Mouse (Mus musculus): ENCODE data around the gene Npas2. TPM values are rescaled to one million over a fixed set of nuclear protein-coding genes. Genes with fewer than 3 reads are reported as not detected.
A peak's percentile ranks its signal among the peaks of the same experiment; 100 is the strongest.

The Npas2 gene
- polyA plus RNA-seq, 1 experiment from 2014 or later: 0.54 TPM

DNA sequence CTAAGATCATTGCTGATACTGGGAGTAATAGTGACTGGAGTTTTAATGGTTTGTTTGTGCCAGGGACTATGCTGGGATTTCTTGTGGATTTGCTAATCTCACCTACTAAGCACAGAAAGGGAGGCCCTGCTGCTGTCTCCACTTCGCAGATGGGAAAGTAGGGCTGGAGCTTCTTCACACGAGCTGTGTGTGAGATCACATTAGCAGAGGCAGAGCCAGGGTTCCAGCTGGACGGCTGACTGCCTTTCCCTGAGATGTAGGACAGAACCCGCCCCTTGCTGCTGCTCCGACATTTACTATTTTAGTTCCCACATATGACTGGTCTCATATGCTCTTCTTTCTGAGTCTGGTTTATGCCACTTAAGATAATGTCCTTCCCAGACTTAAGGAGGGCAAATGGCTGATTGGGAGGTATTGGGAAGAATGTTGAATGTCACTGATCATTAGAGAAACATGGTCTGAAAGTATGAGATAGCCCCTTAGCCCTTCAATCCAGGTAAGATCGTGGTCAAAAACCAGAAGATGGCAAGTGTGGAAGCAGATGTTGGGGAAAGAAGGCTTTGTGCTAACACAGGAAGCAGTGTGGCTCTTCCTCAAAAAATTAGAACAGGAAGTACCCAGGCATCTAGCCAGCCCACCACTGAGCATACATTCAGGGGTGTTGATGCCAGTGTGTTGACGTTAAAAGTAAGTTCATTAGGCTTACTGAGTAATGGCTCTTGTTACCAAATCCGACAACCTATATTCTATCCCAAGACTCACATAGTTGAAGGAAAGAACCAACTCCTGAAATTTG is 66.8 kb downstream of the Npas2 start:
- Histone ChIP-seq H3K4me2 (no peak overlapping the region), H3K27ac (replicated peaks) (no peak overlapping the region), H3K27me3 (no peaks in the 10 kb centered on the region), H3K36me3 (no peaks in the 10 kb centered on the region), H3K4me1 (replicated peaks) (no peaks in the 10 kb centered on the region), H3K4me3 (no peak overlapping the region), H3K9me3 (no peaks in the 10 kb centered on the region), H3K9ac (no peak overlapping the region)
- WGBS: 89% methylated on average over 8 of the region's 8 CpGs
- no peak for ATAC-seq (ENCODE audit: low read depth)

DNA sequence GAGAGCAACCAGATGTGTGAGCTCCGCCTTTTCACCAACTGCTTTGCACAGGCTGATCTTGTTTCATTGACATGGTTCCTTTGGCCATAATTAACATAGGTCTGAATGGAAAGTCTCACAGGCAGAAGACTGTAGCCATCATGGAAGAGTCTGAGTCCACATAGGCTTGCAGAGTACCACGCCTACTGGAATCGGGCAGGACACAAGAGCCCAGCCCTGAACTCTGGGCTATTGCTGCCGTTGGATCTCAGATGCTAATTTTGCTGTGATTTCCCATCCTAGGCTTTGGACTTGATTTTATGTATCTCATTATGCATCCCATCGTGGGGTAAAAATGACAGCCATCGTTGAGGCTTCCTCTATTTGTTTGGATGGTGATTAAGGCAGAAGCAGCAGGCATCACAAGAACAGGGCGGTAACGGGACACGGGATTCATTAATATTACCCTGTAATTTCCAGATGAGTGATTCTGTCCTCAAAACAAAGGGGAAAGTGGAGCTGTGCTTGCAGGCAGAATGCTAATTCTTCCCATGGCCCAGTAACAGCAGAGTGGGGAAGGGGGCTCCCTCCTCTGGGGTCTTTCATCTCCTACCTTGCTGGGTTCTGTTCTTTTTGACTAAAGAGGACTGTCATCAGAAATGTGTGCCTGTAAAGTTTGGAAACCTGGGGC is 73.4 kb downstream of the Npas2 start:
- no peak for ATAC-seq (ENCODE audit: low read depth)
- H3K27ac ChIP-seq (replicated peaks): peak overlapping the region; percentile 24; the same call in 1 of the 2 replicates

DNA sequence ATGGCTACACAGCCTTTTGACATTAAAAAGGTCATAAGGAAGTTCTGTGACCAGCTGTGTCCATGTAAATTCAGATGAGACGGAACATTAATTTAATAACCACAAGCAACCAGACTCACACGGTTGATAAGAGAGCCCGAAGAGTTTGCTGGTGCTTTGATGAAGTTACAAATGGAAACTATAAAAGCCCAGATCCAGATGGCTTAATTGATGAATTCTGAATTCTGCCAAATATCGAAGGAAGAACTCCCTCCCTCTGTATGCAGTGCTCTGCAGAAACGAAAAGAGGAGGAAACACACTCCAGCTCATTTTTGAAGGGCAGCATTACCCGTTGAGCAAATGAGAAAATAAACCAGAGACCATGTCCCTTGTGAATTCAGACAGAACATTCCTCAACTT is 79.4 kb downstream of the Npas2 start:
- Histone ChIP-seq H3K27me3 (no peaks in the 10 kb centered on the region), H3K4me3 (no peak overlapping the region), H3K36me3 (no peaks in the 10 kb centered on the region), H3K4me2 (no peak overlapping the region), H3K27ac (replicated peaks) (no peak overlapping the region), H3K9me3 (0 out of 2 replicates have a peak, but pooled peaks cover 7% of the 10 kb centered on the region), H3K9ac (no peak overlapping the region), H3K4me1 (replicated peaks) (0 out of 2 replicates have a peak, but pooled peaks cover 4% of the 10 kb centered on the region)
- ATAC-seq (ENCODE audit: low read depth): no peak
- 62% methylated on average over 6 of the region's 6 CpGs for WGBS

More for the DNA sequence above, 73.4 kb downstream of the Npas2 start:
- no peak overlapping the region for H3K4me2 ChIP-seq
- 50% methylated on average over 9 of the region's 9 CpGs for WGBS
- H3K4me1 ChIP-seq (replicated peaks): peaks cover 9% of the 10 kb centered on the region
- H3K9me3 ChIP-seq: no peaks in the 10 kb centered on the region
- no peak overlapping the region for H3K9ac ChIP-seq
- no peaks in the 10 kb centered on the region for H3K27me3 ChIP-seq
- H3K36me3 ChIP-seq: no peaks in the 10 kb centered on the region
- no peak overlapping the region for H3K4me3 ChIP-seq

DNA sequence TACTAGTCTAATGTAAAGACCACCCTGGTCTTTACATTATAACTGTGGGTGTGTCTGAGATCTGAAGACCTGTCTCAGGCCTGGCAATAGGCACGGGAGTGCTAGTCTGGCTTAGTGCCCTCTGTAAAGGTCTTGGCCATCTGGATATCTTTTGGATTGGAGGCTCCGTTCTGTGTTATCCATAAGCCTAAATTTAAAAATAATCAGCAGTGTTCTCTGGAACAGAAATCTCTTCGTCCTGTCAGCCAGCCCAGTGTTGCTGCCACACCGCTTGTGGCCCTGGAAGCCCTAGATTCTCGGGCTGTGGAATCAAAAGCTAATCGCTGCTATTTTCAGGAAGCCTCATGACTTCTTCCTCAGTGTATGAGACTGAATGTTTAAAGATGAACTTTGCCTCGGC is 86.9 kb downstream of the Npas2 start:
- Histone ChIP-seq H3K9ac (no peak overlapping the region), H3K27ac (replicated peaks) (no peak overlapping the region), H3K4me1 (replicated peaks) (peaks cover 6% of the 10 kb centered on the region; the same call in 1 of the 2 replicates), H3K4me2 (no peak overlapping the region), H3K9me3 (0 out of 2 replicates have a peak, but pooled peaks cover 7% of the 10 kb centered on the region), H3K27me3 (no peaks in the 10 kb centered on the region), H3K36me3 (no peaks in the 10 kb centered on the region), H3K4me3 (no peak overlapping the region)
- ATAC-seq (ENCODE audit: low read depth): no peak
- 92% methylated on average over 7 of the region's 7 CpGs for WGBS

DNA sequence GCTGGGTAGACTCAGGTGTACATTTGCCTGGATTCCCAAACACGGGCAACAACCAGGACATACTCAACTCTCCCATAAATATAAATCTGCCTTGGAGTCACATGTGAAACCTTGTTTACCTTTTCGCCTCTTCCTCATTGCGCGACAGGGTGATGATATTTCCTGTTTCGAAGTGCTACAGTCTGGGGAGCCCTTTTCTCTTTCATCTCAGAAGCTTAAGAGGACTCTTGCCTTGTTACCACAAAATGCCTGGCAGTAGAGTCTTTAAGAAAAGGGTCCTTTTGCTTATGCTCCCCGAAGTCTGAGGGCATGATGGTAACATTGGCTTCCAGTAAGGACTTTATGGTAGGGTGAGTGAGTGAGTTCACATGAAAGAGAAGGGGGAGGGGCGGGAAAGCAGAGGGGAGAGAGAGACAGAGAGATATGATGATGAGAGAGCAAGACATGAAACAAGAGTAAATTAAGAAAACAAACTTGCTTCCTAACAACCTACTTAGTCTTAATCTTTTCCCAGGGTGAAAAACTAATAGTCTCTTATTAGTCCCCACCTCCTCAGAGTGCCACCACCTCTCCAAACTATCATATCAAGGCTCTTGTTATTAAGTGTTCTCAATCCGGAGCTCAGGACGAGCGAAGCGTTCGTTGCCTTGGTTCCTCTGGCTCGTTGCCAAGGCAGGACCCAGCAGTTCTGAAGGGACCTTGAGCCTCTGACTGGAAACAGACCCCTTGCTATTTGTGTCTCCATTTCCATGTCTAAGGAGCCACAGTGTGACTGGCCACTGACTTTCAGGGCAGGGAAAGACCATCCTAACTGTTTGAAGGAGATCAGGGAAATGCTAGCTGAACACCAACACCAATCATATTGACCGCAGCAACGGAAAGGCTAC is 87.7 kb downstream of the Npas2 start:
- H3K9ac ChIP-seq: no peak overlapping the region
- no peak for ATAC-seq (ENCODE audit: low read depth)
- H3K27ac ChIP-seq (replicated peaks): no peak overlapping the region
- peaks cover 6% of the 10 kb centered on the region; the same call in 1 of the 2 replicates for H3K4me1 ChIP-seq (replicated peaks)
- H3K9me3 ChIP-seq: 0 out of 2 replicates have a peak, but pooled peaks cover 7% of the 10 kb centered on the region
- no peak overlapping the region for H3K4me2 ChIP-seq
- no peaks in the 10 kb centered on the region for H3K27me3 ChIP-seq
- H3K36me3 ChIP-seq: no peaks in the 10 kb centered on the region
- H3K4me3 ChIP-seq: no peak overlapping the region
- WGBS: 71% methylated on average over 15 of the region's 15 CpGs

DNA sequence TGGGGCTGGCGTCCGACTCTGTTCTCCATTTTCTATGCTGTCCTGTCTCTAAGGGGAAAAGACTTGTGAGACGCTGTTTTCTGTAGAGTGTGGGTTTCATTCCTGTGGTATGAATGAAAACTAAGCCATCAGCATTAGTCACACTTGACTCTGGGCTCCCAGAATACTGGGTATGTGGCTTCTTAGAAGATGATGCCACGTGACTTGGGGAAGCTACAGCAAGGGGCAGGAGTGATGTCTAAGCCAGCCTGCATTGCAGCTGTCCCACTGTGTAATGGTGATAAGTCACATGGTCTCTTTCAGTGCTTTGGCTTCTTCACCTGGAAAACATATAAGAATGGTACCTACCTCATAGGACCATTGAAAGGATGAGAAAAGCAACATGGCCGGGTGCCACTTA is 88.4 kb downstream of the Npas2 start:
- Histone ChIP-seq H3K4me3 (no peak overlapping the region), H3K36me3 (no peaks in the 10 kb centered on the region), H3K27me3 (no peaks in the 10 kb centered on the region), H3K27ac (replicated peaks) (no peak overlapping the region), H3K9me3 (0 out of 2 replicates have a peak, but pooled peaks cover 7% of the 10 kb centered on the region), H3K4me1 (replicated peaks) (peaks cover 6% of the 10 kb centered on the region; the same call in 1 of the 2 replicates), H3K4me2 (no peak overlapping the region), H3K9ac (no peak overlapping the region)
- ATAC-seq (ENCODE audit: low read depth): no peak
- 81% methylated on average over 5 of the region's 5 CpGs for WGBS

DNA sequence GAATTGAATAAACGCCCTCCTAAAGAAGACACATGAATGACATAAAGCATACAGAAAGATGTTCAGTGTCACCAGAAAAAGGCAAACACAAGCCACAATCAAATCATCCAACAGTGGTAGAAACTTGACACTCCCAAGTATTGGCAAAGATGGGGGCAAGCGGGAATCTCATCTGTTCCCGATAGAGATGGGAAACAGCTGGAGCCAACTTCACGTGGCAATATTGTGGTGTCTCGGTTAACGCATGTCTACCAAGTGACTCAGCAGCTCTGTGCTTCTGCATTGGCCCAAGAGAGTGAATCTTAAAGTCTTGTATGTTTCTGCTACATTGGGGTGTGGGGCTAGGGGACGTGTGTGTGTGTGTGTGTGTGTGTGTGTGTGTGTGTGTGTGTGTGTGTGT is 89.8 kb downstream of the Npas2 start:
- ATAC-seq (ENCODE audit: low read depth): no peak
- no peak overlapping the region for H3K9ac ChIP-seq
- H3K9me3 ChIP-seq: no peaks in the 10 kb centered on the region
- H3K4me3 ChIP-seq: no peak overlapping the region
- no peak overlapping the region for H3K4me2 ChIP-seq
- H3K36me3 ChIP-seq: no peaks in the 10 kb centered on the region
- no peaks in the 10 kb centered on the region for H3K27me3 ChIP-seq
- H3K4me1 ChIP-seq (replicated peaks): peaks cover 6% of the 10 kb centered on the region; the same call in 1 of the 2 replicates
- 80% methylated on average over 7 of the region's 7 CpGs for WGBS
- no peak overlapping the region for H3K27ac ChIP-seq (replicated peaks)

DNA sequence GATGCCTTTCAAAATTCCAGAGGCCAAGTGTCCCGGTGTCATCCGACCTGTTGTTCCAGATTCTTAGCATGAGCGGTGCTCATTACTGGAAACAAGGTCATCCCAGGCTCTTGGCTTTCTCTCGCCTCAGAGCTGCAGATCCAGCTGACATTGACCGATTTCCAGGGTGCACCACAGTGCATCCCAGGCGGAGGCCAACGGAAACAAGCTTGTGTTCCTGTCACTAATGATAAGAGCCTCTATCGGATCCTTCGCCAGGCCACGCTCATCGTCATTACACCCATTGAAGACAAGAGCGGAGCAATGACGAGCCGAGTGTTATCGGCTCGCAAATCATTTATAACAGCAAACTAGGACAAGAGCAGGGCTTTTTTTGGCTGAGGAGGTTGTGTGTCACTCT is 91.3 kb downstream of the Npas2 start:
- Histone ChIP-seq H3K4me3 (no peak overlapping the region), H3K27me3 (no peaks in the 10 kb centered on the region), H3K9ac (no peak overlapping the region), H3K4me1 (replicated peaks) (peaks cover 6% of the 10 kb centered on the region; the same call in 1 of the 2 replicates), H3K4me2 (no peak overlapping the region), H3K9me3 (no peaks in the 10 kb centered on the region), H3K36me3 (no peaks in the 10 kb centered on the region), H3K27ac (replicated peaks) (no peak overlapping the region)
- WGBS: 86% methylated on average over 16 of the region's 16 CpGs
- ATAC-seq (ENCODE audit: low read depth): no peak

DNA sequence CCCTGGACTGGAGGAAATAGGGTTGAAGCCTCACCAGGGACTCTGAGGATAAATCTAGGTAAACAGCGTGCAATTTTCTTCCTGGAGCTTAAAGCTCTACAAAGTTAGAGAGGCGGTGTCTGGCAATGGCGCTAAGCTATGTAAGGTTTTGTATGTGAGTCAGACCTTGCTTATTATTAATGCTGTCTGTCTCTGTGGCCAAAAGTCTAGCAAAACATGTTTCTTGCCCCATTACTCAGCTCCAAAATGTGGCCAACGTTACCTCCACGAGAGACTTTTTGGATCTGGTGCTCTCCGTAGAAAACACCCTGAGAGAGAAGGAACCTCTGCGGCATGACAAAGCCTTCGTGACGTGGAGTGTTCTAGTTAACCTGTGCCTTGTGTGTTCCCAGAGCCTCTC is 93.5 kb downstream of the Npas2 start:
- Histone ChIP-seq H3K9me3 (no peaks in the 10 kb centered on the region), H3K4me3 (no peak overlapping the region), H3K4me1 (replicated peaks) (no peaks in the 10 kb centered on the region), H3K27ac (replicated peaks) (no peak overlapping the region), H3K27me3 (no peaks in the 10 kb centered on the region), H3K36me3 (no peaks in the 10 kb centered on the region), H3K4me2 (no peak overlapping the region), H3K9ac (no peak overlapping the region)
- no peak for ATAC-seq (ENCODE audit: low read depth)
- 95% methylated on average over 9 of the region's 9 CpGs for WGBS

DNA sequence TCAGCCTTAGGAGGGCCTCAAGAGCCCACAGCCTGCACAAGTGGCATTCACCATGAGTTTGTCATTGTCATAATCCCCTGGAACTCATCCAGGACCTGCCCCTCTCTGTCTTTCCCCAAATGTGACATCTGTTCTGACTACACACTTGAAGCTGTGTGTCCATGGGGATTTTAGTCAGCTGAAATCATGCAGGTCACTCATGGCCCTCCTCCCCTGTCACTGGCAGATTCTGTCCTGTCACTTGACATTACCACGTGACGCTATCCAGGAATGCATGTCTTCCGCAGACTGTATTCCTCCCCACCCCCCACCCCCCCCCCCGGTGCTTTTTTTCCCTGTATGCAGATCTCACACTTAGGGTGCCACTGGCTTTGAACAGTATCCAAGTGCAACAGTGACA is 94.3 kb downstream of the Npas2 start:
- no peaks in the 10 kb centered on the region for H3K27me3 ChIP-seq
- 86% methylated on average over 4 of the region's 4 CpGs for WGBS
- no peak overlapping the region for H3K9ac ChIP-seq
- H3K36me3 ChIP-seq: no peaks in the 10 kb centered on the region
- H3K4me1 ChIP-seq (replicated peaks): no peaks in the 10 kb centered on the region
- no peak overlapping the region for H3K4me3 ChIP-seq
- no peak for ATAC-seq (ENCODE audit: low read depth)
- no peaks in the 10 kb centered on the region for H3K9me3 ChIP-seq
- no peak overlapping the region for H3K27ac ChIP-seq (replicated peaks)
- no peak overlapping the region for H3K4me2 ChIP-seq

DNA sequence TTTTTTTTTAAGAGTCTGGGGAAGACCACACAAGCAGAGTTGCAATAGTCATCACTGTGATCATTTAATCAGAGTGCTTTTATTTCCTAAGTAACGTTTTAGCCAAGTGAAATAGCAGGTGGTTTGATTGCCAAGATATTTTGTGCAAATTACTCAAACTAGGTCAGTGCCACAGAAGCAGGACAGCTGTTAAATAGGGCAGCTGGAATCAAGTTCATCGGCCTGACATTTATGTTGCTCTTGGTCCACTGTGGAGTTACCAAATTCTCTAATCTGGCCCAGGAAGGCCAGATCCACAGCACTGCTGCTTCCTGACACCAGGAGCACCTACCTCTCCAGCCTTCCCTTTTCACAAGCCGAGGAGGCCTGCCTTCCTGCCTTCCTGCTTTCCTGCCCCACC is 94.9 kb downstream of the Npas2 start:
- no peaks in the 10 kb centered on the region for H3K4me1 ChIP-seq (replicated peaks)
- H3K4me2 ChIP-seq: no peak overlapping the region
- no peak for ATAC-seq (ENCODE audit: low read depth)
- 67% methylated on average over 3 of the region's 3 CpGs for WGBS
- no peak overlapping the region for H3K4me3 ChIP-seq
- H3K36me3 ChIP-seq: no peaks in the 10 kb centered on the region
- no peak overlapping the region for H3K9ac ChIP-seq
- H3K27me3 ChIP-seq: no peaks in the 10 kb centered on the region
- no peaks in the 10 kb centered on the region for H3K9me3 ChIP-seq
- no peak overlapping the region for H3K27ac ChIP-seq (replicated peaks)

DNA sequence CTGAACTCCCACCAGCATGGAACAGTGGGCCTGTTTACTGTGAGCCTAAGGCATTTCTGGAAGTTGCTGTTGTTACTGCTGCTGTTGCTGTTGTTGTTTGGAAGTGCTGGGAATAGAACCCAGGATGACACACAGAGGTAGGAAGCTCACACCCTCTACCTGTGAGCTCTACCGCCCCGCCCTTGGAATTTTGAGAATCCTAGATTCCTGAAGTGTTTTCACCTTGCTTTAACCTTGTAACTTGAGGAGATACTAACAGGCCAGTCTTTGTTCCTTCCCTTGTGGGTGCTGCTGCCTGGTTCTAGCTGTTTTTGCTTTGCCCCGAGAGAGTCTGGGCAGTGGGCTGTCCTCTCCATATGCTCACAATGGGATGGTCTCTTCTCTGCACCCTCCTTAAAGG is 98.5 kb downstream of the Npas2 start:
- 78% methylated on average over 3 of the region's 3 CpGs for WGBS
- ATAC-seq (ENCODE audit: low read depth): no peak
- Histone ChIP-seq H3K27ac (replicated peaks) (no peak overlapping the region), H3K9ac (no peak overlapping the region), H3K4me1 (replicated peaks) (no peaks in the 10 kb centered on the region), H3K9me3 (no peaks in the 10 kb centered on the region), H3K4me2 (no peak overlapping the region), H3K36me3 (no peaks in the 10 kb centered on the region), H3K4me3 (no peak overlapping the region), H3K27me3 (no peaks in the 10 kb centered on the region)
